Mouse (Mus musculus) ZHBTc4 (cell line): ENCODE results near the gene Thnsl2.

Experiments used
- DNase-seq: peaks from one replicate; pipeline ENCODE4 v3.0.0-alpha.2; 2011; ENCODE audit warnings: low read depth, low spot score

The Thnsl2 gene

DNA sequence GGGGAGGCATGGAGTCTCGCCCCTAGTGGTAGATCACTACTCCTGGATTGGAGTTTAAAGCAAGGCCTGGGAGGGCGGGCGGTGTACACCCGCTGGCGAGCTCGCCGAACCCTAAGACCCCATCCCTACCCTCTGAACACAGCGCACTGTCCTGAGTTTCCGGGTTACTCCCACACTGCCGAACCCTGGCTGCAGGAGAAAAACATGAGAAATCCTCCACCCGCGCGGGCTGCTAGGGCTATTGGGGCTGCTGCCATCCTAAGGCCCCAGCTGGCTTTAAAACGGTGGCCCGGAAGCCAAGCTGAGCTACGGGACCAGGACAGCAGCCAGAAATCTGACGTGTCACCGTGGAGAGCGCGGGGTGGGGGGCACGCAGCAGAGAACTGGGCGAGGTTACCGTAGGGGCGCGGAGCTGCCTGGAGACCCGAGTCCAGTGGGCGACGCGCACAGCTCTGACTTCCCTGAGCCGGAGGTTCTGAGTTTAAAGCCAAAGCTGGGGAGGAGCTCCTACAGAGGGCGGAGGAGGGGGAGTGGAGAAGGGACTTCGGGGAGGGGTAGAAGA lies at the start of gene Thnsl2:
TSS of gene Thnsl2 (minus strand) at position 546 of the 562 bp plus-strand sequence.
- peak; percentile 75 for DNase-seq

- no peak for DNase-seq
Measured at GRCm38 (mm10) chr6:71193151-71193740, 49.0 kb upstream of the Thnsl2 start.

DNA sequence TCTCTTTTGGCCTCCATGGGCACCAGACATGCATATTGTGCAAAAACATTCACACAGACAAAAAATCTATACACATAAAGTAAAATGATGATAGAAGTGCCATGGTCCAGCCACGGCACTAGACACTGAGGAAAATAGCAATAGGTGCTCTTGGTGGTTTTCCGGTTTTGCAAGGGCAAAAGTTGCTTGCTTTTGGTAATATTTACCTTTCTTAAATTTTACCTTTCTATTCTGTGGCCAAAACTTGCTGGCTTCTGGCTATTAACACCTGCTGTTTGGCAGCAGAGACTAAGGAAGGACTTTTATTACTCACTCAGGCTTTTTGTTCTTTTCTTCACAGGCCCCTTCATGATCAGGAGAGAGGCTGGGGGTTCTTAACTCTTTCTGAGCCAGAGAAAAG lies 46.3 kb upstream of the Thnsl2 start:
- DNase-seq = no peak

GRCm38 (mm10) chr6:71189578-71189977 lies 45.3 kb upstream of the Thnsl2 start:
- DNase-seq = peak; percentile 35

DNA sequence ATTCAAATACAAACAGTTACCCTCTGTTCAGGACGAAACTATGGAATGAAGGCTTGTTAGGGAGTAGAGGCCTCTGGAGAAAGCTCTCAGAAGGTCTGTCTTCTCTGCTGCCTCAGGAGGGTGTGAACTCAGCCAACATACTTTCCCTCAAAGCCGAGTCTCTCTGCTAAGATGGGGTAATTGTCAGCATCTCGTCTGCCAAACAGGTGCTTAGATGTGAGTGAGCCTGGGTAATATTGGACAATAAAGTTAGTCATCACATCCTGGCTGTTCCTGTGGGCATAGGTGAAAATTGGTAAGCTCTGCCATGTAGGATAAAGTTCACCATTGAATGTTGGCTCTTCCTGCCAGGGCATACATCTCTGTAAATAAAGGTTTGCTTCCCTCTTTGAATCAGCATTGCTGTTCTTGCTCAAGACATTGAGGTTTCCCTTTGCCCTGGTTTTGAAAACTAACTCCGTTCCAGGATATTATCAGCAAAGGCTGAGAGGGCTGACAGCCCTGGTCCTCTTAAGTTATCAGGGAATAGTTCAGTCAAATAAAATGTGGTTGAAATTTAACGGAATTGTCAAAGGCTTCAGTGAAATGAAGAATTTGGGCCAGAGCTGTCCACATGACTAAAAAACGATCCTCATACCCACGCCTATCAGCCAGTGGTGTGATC lies 40.8 kb upstream of the Thnsl2 start:
- no peak for DNase-seq

DNA sequence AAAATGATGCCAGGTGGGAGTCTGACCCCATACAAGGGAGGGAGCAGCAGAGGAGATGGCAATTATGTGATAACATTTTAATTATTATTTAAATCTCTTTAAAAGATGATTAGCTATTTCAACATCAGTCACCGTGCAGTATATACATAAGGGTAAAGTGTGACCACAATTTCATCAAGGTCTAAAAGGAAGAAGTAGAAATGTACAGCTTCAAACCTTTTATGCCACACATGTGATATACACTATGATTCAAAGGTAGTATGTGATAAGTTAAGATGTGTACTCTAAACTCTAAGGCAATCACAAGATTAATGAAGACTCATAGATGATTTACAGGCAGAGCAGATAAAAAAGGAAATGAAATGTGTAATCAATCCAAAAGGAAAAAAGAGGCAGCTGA lies 36.4 kb upstream of the Thnsl2 start:
- no peak for DNase-seq

GRCm38 (mm10) chr6:71172812-71173580 lies 28.8 kb upstream of the Thnsl2 start:
- no peak for DNase-seq

DNA sequence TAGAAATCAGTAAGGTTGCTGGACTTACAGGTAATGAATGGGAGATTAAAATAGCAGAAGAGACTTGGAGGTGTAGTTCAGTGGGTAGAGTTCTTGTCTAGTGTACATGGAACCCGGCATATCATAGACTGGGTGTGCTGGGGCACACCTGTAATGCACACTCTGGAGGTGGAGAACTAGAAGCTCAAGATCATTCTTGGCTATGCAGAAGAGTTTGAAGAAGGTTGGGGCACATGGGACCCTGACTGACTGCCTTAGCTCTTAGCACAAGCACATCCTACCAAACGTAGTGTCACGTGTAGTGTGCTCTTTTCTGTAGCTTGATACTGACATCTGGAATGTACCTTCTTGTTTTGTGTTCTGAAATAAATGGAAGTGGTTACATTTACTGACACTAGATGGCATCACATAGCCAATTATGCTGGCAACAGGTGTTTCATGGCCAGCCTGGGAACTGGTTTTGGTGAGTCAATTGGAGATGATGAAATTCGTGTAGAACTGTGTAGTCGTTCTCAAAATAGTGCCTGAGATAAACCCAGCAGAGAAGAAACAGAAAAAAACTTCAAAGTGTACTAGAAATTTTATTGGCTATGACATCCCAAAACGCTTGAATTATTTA lies 22.4 kb upstream of the Thnsl2 start:
- peak; percentile 80 for DNase-seq

DNA sequence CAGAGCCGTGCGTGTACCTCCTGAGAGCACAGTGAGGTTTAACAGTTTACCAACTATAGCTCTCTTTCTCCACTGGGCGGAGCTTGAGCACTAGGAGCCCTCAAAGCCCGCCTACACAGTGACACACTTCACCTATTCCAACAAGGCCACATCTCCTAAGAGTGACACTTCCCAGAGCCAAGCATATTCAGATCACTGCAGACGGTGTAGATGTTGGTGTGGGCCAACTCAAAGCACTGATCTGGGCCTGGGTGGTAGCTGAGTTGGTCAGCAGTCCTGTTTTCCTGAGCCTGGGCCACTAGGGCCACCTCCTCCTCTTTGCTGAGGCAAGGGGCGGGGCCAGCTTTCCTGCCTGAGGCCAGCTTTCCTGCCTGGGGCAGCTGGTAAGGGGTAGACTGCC lies 20.2 kb upstream of the Thnsl2 start:
- peak; percentile 81 for DNase-seq

DNA sequence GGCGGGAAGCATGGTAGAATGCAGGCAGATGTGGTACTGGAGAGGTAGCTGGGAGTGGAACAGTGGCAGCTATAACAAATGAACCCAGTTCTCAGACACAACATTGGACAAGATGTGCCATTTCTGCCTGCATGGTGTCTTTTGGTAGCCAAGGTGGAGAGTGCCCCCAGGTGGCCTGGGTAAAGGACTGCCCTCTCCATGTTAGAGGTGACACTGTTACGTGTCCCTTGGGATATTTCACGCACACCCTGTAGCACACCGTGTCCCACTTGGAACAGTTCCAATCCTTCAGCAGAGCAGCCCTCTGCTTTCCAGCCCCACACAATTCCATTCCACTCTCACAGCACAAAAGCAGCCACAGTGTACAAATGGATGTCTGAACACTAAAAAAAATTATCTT lies 18.0 kb upstream of the Thnsl2 start:
- DNase-seq = peak; percentile 50

DNA sequence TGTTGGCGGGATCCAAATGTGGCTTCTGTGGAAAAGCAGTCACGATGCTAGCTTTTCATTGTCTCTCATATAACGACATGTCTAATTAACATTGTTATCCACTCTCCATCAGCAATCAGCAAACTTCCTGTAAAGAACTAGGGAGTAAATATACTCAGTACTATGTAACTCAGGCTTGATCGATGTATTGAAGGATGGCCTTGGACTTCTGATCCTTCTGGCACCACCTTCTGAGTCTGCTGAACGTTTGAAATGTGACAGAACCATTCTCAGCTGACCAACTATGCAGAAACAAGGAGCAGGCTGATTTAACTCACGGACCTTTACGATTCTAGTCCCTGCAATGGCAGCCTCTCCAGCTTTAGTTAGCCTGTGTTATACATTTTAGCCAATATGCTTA lies 17.1 kb upstream of the Thnsl2 start:
- DNase-seq = no peak

DNA sequence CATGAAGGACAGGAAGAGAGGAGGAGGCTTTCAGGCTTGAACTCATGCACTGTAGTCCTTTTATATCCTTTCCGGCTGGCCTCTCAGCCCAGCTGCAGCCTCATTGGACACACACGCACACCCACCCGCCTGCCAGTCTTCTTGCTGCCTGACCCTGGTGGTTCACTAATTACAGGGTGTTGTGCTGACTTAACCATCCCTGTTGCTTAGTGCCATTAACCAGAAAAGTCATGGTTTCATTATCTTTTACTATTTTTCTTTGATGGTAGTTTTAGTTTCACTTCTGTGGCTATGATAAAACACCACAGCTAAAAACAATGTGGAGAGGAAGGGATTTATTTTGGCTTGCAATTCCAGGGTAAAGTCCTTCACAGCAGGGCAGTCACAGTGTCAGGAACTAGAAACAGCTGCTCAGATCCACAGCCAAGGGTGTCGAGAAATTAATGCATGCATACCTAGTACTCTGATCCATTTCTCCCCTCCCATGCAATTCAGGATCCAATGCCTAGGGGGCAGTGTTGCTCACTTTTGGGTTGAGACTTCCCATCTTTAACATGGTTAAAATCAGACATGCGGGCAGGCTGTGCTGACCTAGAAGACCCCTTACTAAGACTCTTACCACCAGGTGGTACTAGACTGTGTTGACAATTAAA lies 12.6 kb upstream of the Thnsl2 start:
- peak; percentile 84 for DNase-seq

DNA sequence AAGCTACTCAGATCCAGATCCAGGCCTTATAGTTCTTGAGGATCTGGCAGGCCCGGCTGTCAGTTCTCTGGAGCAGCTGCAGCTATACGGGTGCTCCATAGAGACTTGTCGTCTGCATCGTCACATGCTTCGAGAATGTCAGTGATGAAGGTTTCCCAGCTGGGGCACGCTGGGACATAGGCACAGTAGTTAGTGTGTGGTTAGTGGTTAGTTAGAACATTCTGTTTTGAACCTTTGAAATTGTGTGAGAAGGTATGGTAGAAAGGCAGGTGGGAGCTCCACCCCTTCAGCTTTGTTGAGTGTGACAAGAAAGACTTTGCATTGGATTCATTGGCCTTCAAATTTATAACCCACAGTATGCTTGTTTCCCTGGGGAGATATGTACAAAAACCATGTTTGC lies 10.6 kb upstream of the Thnsl2 start:
- no peak for DNase-seq

DNA sequence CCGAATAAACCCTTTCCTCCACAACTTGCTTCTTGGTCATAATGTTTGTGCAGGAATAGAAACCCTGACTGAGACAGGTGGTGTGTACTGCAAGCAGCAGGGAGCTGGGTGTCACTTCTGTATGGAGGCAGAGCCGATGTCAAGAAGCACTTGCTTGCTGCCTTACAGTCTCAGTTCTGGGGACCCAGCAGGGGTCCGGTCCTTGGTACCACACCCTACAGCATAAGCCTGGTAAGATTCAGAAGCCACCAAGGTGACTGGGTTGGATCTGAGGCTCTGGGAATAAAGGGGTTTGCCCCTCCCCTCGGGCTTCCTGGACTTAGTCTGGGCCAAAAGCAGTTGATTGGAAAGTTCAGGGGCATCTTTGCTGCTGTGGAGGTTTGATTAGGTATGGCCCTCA lies 9.2 kb upstream of the Thnsl2 start:
- peak; percentile 80 for DNase-seq

GRCm38 (mm10) chr6:71151098-71151497 lies 6.9 kb upstream of the Thnsl2 start:
- peak; percentile 50 for DNase-seq

GRCm38 (mm10) chr6:71149534-71149933 lies 5.3 kb upstream of the Thnsl2 start:
- DNase-seq = peak; percentile 83

GRCm38 (mm10) chr6:71148336-71148735 lies 4.1 kb upstream of the Thnsl2 start:
- peak; percentile 40 for DNase-seq

GRCm38 (mm10) chr6:71145288-71145989 lies 1.2 kb upstream of the Thnsl2 start:
- DNase-seq = no peak

DNA sequence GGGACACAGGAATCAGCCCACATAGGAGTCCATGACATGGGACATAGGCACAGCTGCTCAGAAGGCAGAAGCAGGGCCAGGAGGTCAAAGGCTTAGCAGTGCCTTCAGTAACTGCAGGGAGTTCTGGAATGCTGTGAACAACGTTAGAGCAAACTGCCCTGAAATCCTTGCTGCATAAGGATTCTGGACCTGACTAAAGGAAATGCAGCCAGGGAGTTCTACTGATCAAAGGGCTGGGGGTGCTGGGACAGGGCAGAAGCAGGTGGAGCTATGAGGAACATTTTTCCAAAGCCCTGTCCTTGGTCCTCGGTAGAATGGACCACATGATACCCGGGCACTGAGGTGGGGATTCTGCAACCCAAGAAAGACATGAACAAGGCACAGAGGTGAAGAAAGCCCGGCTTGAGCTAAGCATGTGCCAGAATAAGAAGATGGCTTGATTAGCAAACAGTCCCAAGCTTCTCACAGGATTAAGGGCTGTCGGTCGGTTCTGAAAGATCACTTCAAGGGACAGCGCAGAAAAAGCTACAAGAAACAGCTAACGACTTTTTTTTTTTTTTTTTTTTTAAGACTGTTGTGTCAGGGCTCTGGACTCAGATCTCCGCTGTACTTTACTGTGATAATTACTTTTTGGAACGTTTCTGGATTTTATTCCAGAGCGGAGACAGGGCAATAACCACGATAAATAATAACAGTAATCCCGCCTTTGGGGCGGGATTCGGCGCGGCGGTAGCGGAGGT lies 915 bp downstream of the Thnsl2 start:
- no peak for DNase-seq

- DNase-seq = no peak
Measured at GRCm38 (mm10) chr6:71135031-71135430, 9.2 kb downstream of the Thnsl2 start.
